Mouse (Mus musculus) left cerebral cortex, adult 11 months (tissue): Measurements from ENCODE around the gene Ntrk3.

Experiments used
- DNase-seq: peaks from one replicate; pipeline ENCODE4 v3.0.0; 2022; ENCODE audit warnings: low spot score

Ntrk3 gene

GRCm38 (mm10) chr7:78737614-78738210, at the start of gene Ntrk3:
Ntrk3 (minus strand) TSS chr7:78738012.
- DNase-seq = no peak

GRCm38 (mm10) chr7:78785906-78786305, 48.1 kb upstream of the Ntrk3 start:
- DNase-seq = no peak

- DNase-seq = peak; percentile 80
Observed at GRCm38 (mm10) chr7:78782639-78783581, 45.1 kb upstream of the Ntrk3 start, which contains the start of the genes Mrps11 and Mrpl46. Mrps11 (plus strand) TSS chr7:78783119. Mrpl46 (minus strand) TSS chr7:78783531.

GRCm38 (mm10) chr7:78778741-78779140, 40.9 kb upstream of the Ntrk3 start:
- no peak for DNase-seq

GRCm38 (mm10) chr7:78770936-78771335, 33.1 kb upstream of the Ntrk3 start:
- no peak for DNase-seq

- DNase-seq = no peak
Observed at GRCm38 (mm10) chr7:78769075-78769652, 31.4 kb upstream of the Ntrk3 start.

- no peak for DNase-seq
Observed at GRCm38 (mm10) chr7:78767929-78768531, 30.2 kb upstream of the Ntrk3 start.

- DNase-seq = peak; percentile 83
Observed at GRCm38 (mm10) chr7:78766019-78766683, 28.3 kb upstream of the Ntrk3 start.

GRCm38 (mm10) chr7:78765215-78765631, 27.4 kb upstream of the Ntrk3 start:
- no peak for DNase-seq

GRCm38 (mm10) chr7:78763801-78764200, 26.0 kb upstream of the Ntrk3 start:
- DNase-seq = no peak

- DNase-seq = no peak
Observed at GRCm38 (mm10) chr7:78754458-78755000, 16.7 kb upstream of the Ntrk3 start.

GRCm38 (mm10) chr7:78753752-78754457, 16.1 kb upstream of the Ntrk3 start:
- DNase-seq = no peak

- DNase-seq = no peak
Observed at GRCm38 (mm10) chr7:78752961-78753360, 15.1 kb upstream of the Ntrk3 start.

GRCm38 (mm10) chr7:78743731-78744385, 6.0 kb upstream of the Ntrk3 start:
- DNase-seq = no peak

GRCm38 (mm10) chr7:78739351-78740000, 1.7 kb upstream of the Ntrk3 start:
- DNase-seq = no peak

GRCm38 (mm10) chr7:78737196-78737595, 616 bp downstream of the Ntrk3 start:
- DNase-seq = no peak

- DNase-seq = peak; percentile 43
Observed at GRCm38 (mm10) chr7:78731391-78731790, 6.4 kb downstream of the Ntrk3 start.

- DNase-seq = no peak
Observed at GRCm38 (mm10) chr7:78724591-78724990, 13.2 kb downstream of the Ntrk3 start.

GRCm38 (mm10) chr7:78722051-78722450, 15.8 kb downstream of the Ntrk3 start:
- DNase-seq = no peak
